Mouse (Mus musculus): Measurements from ENCODE around the gene Defb45. TPM values are rescaled to one million over a fixed set of nuclear protein-coding genes. Genes with fewer than 3 reads are reported as not detected.

The Defb45 gene
- total RNA-seq (2015; ENCODE audit: low replicate concordance) (not detected in 2 replicates), total RNA-seq (2017; ENCODE audit: low replicate concordance) (not detected in 2 replicates)

DNA sequence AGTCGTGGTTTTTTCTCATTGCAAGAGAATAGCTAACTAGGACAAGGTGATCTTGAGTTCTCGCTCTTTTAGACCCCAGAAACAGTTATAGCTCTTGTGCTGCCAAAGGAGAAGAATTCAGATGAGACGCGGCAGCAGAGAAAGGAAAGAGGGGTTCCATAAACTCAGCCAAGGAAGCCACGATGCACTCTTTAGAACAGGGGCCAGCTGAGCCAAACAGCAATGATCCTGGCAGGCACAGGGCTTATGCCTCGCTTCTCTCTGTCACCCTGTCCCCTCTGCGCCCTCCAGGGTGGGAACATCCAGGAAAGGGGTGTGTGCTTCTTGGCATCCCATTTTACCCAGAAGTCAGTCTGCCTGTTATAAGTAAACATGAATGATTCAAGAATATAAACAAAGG is at the start of gene Defb45:
Gene Defb45 (minus strand): TSS at position 101 of the 400 bp plus-strand sequence.
- ATAC-seq (replicated peaks; ENCODE audit: low FRiP score, poor library complexity, severe bottlenecking): no peak

DNA sequence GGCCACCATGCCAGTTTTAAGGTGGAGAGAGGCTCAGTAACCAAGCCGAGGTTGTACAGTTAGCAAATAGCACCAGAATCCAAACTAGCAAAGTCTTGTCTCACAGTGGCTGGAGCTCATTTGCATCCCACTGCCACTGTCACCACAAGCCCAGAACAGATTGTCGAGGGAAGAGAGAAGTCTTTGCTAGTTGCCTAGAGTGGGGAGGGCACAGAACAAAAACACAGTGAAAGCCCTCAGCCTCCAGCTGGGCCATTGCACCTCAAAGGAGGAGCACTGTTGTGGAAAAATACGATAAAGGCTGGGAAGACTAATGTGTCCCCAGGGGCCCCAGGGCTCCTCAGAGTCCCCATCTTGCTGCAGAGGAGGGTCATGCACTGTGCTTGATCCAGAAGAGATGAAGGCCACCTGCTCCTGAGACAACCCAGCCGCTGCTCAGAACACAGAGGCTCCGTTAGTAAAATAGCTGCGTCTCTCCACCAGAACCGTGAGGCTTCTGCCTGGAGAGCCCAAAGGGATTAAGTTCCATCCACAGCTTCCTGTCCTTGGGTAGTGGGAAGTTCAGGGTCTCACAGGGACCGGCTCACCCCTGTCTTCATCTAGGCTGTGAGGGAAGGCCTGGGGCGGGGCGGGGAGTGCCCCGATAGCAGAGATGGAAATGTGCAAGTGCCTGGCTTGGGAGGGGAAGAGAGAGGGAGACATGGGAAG is 40.4 kb upstream of the Defb45 start:
- ATAC-seq (replicated peaks; ENCODE audit: low FRiP score, poor library complexity, severe bottlenecking): no peak

DNA sequence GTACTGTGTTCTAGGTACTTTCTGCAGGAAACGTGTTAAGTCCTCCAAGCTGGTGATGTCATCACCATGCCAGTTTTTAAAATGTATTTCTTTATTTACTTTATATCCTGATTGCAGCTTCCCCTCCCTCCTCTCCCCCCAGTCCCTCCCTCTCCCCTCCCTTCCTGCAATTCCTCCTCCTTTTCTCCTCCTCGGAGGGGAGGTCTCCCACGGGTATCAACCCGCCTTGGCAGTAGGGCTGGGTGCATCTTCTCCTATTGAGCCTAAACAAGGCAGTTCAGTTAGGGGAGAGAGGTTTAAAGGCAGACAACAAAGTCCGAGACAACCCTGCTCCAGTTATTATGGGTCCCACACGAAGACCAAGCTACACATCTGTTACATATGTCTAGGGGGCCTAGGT is 39.7 kb upstream of the Defb45 start:
- no peak for ATAC-seq (replicated peaks; ENCODE audit: low FRiP score, poor library complexity, severe bottlenecking)

DNA sequence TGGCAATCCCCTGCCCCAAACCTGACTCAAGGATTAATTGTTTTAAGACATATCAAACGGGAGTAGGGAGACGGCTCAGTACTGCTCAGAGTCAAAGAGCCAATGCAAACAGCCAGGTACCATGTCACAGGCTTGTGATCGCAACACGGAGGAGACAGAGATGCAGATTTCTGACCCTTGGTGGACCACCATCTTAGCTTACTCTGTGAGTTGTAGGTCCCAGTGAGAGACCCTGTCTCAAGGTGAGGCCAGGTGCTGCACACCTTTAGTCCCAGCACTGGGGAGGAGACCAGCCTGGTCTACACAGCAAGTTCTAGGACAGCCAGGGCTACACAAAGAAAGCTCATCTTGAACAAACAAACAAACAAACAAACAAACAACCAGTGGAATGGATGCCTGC is 38.2 kb upstream of the Defb45 start:
- ATAC-seq (replicated peaks; ENCODE audit: low FRiP score, poor library complexity, severe bottlenecking): no peak

DNA sequence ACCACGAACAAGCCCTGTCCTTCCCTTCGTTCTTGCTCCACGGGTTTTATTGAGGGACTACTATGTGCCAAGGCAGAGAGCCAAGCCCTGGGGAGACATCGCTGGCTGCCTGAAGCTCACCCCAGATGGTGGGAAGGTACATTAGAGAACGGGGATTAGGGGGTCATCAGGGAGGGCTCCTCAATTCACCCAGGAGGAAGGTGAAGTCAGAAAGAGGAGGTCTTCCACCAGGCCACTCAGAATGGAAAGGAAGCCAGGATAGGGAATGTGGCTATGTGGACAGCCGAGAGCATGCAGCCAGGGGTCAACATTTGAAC is 37.8 kb upstream of the Defb45 start:
- ATAC-seq (replicated peaks; ENCODE audit: low FRiP score, poor library complexity, severe bottlenecking): no peak

DNA sequence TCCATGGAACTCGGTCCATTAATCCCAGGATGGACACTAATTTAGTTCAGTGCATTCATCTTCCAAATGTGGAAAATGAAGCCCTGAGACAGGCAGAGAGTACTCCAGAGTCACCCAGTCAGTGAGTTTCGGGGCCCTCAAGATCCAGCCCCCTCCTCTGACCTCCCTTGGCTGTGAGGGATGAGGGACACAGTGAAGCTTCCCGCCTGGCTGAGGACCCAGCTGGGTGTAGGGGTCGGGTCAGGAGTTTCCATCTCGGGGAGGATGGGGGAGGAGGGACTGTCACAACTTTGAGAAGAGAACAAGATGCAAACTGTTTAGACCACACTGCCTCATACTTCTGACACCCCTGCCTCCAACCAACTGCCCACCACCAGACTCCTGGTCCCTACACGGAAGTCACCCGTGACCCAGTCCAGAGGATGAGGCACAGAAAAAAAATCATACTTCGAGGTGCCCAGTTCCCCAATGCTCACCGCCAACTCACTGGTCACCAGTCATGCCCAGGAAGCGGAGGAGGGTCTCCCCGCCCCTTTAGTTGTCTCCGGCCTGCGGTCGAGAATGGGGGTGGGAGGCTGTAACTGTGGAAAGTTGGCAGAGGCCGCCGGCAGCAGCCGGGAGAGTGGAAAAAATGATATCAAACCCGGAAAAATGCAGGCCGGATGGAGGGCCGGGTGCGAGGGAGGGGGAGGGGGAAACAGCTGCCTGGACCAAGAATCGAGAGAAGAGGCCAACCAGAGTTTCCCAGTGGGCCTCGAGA is 37.2 kb upstream of the Defb45 start:
- ATAC-seq (replicated peaks; ENCODE audit: low FRiP score, poor library complexity, severe bottlenecking): no peak

DNA sequence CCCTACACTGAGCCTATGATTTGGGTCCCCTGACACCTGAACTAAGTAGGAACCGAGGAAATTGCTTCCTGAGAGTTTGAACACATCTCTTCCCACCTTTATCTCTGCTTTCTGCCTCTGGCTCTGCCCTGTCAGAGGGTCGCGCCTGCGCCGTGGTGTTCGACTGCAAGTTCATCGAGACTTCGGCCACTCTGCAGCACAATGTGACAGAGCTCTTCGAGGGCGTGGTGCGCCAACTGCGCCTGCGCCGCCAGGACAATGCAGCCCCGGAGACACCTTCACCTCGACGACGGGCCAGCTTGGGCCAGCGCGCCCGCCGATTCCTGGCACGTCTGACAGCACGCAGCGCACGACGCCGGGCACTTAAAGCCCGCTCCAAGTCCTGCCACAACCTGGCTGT is 35.1 kb upstream of the Defb45 start:
- no peak for ATAC-seq (replicated peaks; ENCODE audit: low FRiP score, poor library complexity, severe bottlenecking)

DNA sequence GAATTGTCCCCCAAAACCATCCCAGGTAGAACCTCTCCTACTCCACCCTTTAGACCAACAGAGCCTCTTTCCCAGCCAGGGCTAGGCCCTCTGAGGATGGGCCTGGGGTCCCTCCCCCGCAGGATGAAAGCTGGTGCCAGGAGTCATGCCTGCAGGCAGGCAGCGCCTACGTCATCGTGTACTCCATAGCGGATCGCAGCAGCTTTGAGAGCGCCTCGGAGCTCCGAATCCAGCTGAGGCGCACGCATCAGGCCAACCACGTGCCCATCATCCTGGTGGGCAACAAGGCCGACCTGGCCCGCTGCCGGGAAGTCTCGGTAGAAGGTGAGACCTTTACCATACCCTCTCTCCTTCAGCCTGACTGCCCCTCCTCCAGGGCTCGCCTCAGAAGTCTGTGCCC is 34.1 kb upstream of the Defb45 start:
- no peak for ATAC-seq (replicated peaks; ENCODE audit: low FRiP score, poor library complexity, severe bottlenecking)

DNA sequence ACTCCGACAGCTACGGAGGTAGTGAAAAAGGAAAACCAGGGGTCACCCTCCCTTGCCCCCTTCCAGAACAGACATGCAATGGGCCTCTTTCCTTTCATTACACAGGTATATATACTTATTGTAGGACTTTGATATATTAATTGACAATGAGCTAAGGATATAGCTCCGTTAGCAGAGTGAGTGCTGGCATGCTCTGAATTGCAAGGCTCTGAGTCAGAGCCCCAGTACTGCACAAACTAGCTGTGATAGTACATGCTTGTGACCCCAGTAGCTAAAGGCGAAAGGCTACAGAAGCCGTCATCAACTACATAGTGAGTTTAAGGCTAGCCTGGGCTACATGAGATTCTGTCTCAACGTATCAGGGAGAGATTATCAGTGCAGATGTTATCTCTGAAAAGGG is 30.7 kb upstream of the Defb45 start:
- no peak for ATAC-seq (replicated peaks; ENCODE audit: low FRiP score, poor library complexity, severe bottlenecking)

DNA sequence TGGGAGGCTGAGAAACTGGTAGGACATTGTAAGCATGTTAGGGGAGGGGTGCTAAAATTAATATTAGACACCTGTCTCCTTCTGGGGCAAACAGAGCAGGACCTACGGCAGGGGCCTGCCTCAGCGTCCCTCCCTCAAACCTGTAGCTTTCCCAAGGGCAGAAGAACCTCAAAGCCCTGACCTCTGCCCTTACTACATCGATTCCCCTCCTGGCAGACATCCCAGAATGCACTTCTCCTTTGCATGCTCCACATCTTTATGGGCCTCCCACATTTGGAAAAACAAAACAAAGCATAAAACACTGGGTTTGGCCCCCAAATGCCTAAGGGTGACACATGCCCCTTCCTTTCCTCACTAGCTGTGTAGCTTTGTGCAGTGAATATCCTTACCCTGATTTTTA is 30.0 kb upstream of the Defb45 start:
- ATAC-seq (replicated peaks; ENCODE audit: low FRiP score, poor library complexity, severe bottlenecking): no peak

DNA sequence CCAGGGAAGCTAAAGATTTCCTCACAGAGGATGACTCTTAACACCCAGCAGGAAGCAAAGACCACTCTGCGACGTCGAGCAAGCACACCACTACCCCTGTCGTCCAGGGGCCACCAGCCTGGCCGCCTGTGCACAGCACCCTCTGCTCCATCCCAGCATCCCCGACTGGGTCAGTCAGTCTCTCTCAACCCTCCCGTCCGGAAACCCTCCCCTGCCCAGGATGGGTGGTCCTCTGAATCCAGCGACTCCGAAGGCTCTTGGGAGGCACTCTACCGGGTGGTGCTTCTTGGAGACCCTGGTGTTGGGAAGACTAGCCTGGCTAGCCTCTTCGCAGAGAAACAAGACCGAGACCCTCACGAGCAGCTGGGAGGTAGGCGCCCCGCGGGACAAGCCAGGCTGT is 28.9 kb upstream of the Defb45 start:
- peak; percentile 17; the same call in 1 of the 2 replicates for ATAC-seq (replicated peaks; ENCODE audit: low FRiP score, poor library complexity, severe bottlenecking)

DNA sequence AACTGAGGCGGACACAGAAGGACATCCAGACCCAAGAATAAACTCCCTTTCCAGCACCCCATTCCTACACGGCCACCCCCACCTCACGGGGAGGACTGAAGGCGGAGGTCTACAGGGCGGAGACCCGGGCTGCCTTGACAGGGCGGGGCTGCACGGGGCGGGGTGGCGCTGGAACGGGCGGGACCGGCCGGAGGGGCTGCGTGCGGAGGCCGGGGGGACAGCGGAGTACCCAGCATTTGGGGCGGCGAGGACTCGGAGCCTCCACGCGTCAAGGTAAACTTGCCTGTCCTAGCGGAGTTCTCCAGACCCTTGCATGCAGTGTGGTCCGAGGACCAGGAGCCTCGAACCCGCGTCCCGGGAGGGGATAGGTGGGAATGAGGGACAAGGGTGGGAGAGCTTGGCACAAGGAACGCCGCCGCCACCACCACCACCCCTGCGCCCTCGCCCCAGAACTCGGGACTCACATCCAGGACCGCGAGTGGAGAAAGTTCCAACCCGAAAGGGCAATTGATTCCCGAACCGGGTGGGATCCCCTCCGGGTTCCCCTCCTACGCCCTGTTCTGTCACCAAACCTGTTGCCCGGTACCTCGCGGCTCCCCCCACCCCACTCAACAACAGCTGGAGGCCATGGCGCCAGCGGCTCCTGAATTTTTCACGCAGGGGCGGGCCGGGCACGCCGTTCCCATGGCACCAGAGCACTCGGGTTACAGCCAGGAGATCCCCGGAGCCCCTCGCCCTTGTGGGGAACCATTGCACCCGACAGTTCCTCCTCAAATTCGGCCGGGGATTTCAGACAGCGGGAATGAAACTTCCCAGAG is 27.8 kb upstream of the Defb45 start, which contains the start of gene Rem1:
Gene Rem1 (plus strand): TSS at position 178 of the 818 bp plus-strand sequence.
- ATAC-seq (replicated peaks; ENCODE audit: low FRiP score, poor library complexity, severe bottlenecking): no peak

DNA sequence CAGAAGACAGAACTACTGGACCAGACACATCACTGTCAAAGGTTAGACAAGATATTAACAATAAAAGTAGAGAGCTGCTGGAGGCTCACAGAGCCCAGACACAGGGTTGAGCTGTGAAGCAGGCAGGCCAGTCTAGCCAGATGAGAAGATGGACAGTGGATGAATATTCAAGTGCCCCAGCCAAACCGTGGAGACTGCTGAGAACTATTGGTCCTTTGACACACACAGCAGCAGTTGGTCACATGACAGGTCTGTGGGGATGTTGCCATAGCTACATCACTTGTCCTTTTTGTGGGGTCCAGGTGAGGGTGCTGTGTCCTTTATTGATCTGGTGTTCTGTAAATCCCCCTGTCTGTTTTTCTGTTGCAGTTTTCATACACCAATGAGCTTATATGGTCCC is 26.1 kb upstream of the Defb45 start:
- ATAC-seq (replicated peaks; ENCODE audit: low FRiP score, poor library complexity, severe bottlenecking): no peak

DNA sequence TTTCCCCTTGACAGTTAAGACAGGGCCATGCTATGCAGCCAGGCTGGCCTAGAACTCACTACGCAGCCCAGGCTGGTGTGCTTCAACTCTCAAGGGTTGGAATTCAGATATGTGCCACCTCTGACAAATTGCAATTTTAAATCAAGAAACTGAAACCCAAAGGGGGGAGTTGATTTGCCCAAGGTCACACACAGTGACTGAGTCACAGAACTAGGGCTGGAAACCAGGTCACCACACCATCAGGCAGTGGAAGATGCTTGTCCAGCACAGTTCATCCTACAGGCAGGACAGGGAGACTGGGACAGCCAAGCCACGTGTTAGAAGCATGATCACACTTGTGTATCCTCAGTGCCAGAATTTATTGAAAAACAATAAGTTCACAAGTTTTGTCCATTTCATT is 25.4 kb upstream of the Defb45 start:
- ATAC-seq (replicated peaks; ENCODE audit: low FRiP score, poor library complexity, severe bottlenecking): no peak

DNA sequence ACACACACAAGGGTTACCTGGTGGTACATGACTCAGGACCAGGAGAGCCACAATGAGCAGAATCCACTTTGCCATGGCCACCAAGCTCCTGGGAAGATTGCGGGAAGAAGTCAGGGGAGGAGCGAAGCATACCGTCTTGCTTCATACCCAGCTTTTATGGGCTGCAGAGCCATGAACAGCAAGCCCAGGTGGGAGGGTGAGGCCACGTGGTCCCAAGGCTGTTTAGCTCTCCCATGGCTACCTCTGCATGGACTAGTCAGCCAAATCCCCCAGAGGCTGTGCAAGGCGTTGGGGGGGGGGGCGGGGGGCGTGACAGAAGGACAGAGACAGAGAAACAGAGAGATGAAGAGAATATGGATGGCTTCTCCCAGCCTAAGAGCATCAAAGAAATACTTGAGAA is 23.8 kb upstream of the Defb45 start, which contains the start of gene Defb25:
Gene Defb25 (minus strand): TSS at position 101 of the 400 bp plus-strand sequence.
- ATAC-seq (replicated peaks; ENCODE audit: low FRiP score, poor library complexity, severe bottlenecking): no peak

DNA sequence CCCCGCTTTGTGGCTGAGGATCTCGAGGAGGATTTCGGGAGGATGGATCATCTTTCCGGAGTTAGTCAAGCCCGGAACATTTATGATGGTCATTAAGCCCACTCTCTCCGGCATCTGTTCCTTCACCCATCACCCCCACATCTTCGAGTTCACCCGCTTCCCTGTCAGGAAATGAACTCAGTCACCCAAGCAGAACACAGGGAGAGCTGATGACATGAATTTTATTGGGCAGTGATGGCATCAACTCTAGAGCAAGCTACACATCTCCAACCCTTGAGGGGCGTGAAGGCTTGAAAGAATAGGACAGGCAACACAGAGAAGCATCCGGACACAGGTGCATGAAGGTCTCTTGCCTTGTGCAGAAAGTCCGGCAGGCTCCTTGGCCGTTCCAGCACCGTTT is 23.0 kb upstream of the Defb45 start:
- ATAC-seq (replicated peaks; ENCODE audit: low FRiP score, poor library complexity, severe bottlenecking): no peak

DNA sequence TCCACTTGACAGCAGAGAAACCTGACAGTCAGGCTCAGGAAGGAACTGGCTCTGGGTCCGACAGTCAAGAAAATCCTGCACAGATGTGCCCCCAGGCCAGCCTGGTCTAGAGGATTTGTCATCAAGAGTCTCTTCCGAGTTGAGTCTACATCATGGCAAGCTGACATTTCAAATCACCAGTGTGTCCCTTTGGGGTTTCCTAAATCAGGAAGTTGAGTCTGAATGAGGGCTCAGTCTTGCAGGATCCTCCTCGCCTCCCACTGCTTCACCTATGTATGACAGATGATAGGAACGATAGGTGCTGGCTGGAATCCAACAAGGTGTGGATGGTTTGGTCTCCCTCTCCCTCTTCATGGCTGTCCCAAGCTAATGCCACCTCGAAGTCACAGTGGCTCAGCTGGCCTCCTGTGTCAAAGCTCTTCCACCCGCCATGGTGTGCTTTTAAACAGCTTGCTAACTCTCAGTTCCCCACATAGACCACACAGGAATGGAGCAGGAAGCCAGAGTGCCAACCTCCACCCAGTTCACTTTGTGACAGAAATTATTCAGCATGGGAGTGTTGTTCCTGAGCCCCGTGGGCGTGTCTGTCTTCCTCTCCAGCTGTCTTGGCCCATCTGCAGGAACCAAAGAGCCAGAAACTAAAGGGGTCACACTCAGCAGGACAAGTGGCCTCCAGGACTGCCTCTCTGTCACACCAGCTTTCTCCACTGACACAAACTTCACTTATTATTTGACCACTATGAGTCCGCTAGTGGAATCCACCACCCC is 21.4 kb upstream of the Defb45 start:
- ATAC-seq (replicated peaks; ENCODE audit: low FRiP score, poor library complexity, severe bottlenecking): no peak

DNA sequence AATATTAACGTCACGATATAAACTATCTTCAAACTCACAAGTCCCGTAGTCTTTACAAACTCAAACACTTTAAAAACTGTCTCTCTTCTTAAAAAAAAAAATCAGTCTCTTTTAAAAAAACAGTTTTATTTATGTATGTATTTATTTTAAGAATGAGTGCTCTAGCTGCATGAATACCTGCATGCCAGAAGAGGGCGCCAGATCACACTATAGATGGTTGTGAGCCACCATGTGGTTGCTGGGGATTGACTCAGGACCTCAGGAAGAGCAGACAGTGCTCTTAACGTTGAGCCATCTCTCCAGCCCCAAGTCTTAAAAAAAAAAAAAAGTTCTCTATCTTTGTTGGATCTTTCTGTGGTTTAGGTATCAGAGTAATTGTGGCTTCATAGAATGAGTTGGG is 18.2 kb upstream of the Defb45 start:
- no peak for ATAC-seq (replicated peaks; ENCODE audit: low FRiP score, poor library complexity, severe bottlenecking)

DNA sequence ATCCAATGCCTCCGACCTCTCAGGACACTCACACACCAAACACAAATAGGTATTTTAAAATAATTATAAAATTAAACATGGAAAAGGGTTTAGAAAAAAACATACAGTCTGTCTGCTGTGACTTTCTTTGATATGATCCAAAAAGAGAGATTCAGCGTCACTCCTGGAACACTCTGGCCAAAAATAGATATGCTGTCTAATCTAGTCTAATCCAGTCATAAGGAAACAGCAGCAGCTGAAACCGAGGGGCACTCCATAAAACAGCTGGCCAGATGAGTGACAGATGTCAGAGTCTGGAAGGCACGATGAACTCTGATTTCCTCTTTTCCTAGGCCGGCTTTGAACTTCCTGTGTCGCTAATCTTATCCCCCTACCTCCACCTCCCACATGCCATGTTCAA is 17.3 kb upstream of the Defb45 start:
- ATAC-seq (replicated peaks; ENCODE audit: low FRiP score, poor library complexity, severe bottlenecking): no peak

DNA sequence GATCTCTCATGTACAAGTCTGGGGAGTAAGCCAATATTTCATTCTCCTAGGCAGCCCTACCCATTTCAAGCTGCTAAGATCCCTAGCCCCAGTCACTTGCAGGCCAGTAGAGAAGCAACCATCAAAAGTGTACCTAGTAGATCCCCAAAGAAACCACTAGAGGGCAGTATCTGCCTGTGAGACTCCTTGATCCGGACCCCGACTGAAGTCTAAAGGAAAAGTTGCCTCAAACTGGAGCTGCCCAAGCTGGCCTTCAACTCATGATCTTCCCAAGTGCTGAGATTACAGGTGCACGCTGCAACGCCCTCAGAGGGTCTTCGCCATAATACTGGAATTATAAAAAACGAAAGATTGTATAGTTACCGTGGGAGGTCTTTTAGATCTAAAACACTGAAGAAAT is 16.4 kb upstream of the Defb45 start:
- peak; percentile 77 for ATAC-seq (replicated peaks; ENCODE audit: low FRiP score, poor library complexity, severe bottlenecking)

All from erythroblast, adult 5-6 weeks (primary cell).